8 mouse cellular contexts compared by ENCODE assay signal in the genomic region with DNA sequence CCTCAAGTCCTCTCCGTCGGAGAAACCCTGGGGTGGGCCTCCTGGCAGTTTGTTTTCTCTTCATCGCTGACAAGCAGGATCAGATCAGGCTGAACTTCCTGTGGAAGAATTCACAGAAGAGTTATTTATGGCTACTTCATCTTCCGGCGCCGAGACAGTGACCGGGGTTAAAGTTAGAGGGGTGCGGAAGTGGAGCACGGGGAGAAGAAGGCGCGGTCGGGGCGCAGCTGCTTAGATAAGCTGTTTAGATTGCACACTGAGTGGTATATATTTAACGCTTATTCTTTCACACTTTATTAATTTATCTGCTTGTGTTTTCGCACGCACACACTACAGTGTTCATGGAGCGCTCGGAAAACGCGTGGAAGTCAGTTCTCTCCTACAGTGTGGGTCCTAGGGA. TPM values are rescaled to one million over a fixed set of nuclear protein-coding genes. Genes with fewer than 3 reads are reported as not detected.
DNase-seq lines count a peak whose midpoint lies in the region; ATAC-seq lines count a peak whose summit lies in the region.

No protein-coding gene starts in this region.

- peak overlapping the region; percentile 59 for H3K27ac ChIP-seq in heart, embryonic 13.5 days (replicated peaks)
- no peak overlapping the region for H3K27ac ChIP-seq in hindbrain, embryonic 11.5 days (ENCODE audit: low read depth, low read length)

- H3K4me1 ChIP-seq in heart, embryonic 13.5 days, result peaks cover 23% of the 10 kb centered on the region
- no peaks in the 10 kb centered on the region for H3K4me1 ChIP-seq in hindbrain, embryonic 11.5 days (replicated peaks; ENCODE audit: control insufficient read depth, insufficient read depth, low read length)

- H3K4me2 ChIP-seq in heart, embryonic 13.5 days, result peak overlapping the region; percentile 59
- H3K4me2 ChIP-seq in hindbrain, embryonic 11.5 days (replicated peaks; ENCODE audit: low read depth, low read length), result no peak overlapping the region

- peak overlapping the region; percentile 17 for H3K4me3 ChIP-seq in heart, embryonic 13.5 days
- H3K4me3 ChIP-seq in hindbrain, embryonic 11.5 days (ENCODE audit: low read depth, low read length), result no peak overlapping the region

- DNase-seq in frontal cortex, postnatal 10 days (ENCODE audit: low spot score in 2 of 2), result peak; percentile 23 to 24
- DNase-seq in frontal cortex, postnatal 36 days (ENCODE audit: low spot score in 2 of 2), result no peak
- DNase-seq in T-cell, adult 2 months (ENCODE audit: low spot score), result peak; percentile 84
- DNase-seq in kidney, postnatal 25 days, result peak; percentile 71 to 85
- no peak for DNase-seq in c-Kit-positive CD71-positive TER-119-positive erythroid progenitor cells, embryonic 14.5 days (ENCODE audit: low spot score)
- no peak for DNase-seq in hindbrain, embryonic 11.5 days (ENCODE audit: low spot score)

- peak overlapping the region; percentile 61 for H3K9ac ChIP-seq in heart, embryonic 13.5 days
- no peak overlapping the region for H3K9ac ChIP-seq in hindbrain, embryonic 11.5 days (ENCODE audit: low read depth, low read length)

- ATAC-seq in heart, embryonic 13.5 days (ENCODE audit: extremely low read depth, insufficient number of reproducible peaks, low FRiP score, low TSS enrichment), result no peak
- peak; percentile 82 for ATAC-seq in monocyte, adult 5-6 weeks (replicated peaks; ENCODE audit: insufficient number of reproducible peaks, low FRiP score, low TSS enrichment, poor library complexity, severe bottlenecking)
- no peak for ATAC-seq in hindbrain, embryonic 11.5 days (ENCODE audit: low FRiP score)

- 31% methylated on average over 20 of the region's 20 CpGs for WGBS in heart, embryonic 13.5 days
- WGBS in hindbrain, embryonic 11.5 days, result 80% methylated on average over 20 of the region's 20 CpGs

- H3K9me3 ChIP-seq in heart, embryonic 13.5 days, result no peaks in the 10 kb centered on the region
- H3K9me3 ChIP-seq in hindbrain, embryonic 11.5 days (ENCODE audit: control insufficient read depth, low read length), result no peaks in the 10 kb centered on the region

- no peaks in the 10 kb centered on the region for H3K27me3 ChIP-seq in heart, embryonic 13.5 days (replicated peaks)
- H3K27me3 ChIP-seq in hindbrain, embryonic 11.5 days (ENCODE audit: control insufficient read depth, insufficient read depth, low read length), result no peaks in the 10 kb centered on the region

- no peaks in the 10 kb centered on the region for H3K36me3 ChIP-seq in heart, embryonic 13.5 days
- no peaks in the 10 kb centered on the region for H3K36me3 ChIP-seq in hindbrain, embryonic 11.5 days (ENCODE audit: control insufficient read depth, insufficient read depth, low read length)

RNA-seq across cellular contexts. Expression of a gene that starts 37.6 kb away (rescaled TPM):
- 10.5 and 11.2 TPM in 2 replicates for polyA plus RNA-seq in heart, embryonic 13.5 days (2015; fragmentation: Nextera tagmentation; extraction: Ambion mirVana)
- total RNA-seq in monocyte, adult 5-6 weeks (2017), result 73.0 to 105 TPM (median 76.8 TPM) in 3 replicates
- 16.7 and 17.1 TPM in 2 replicates for polyA plus RNA-seq in hindbrain, embryonic 11.5 days (2014; fragmentation: Nextera tagmentation; extraction: Ambion mirVana)

RNA-seq across cellular contexts. Expression of a gene that starts 56.1 kb away (rescaled TPM):
- polyA plus RNA-seq in heart, embryonic 13.5 days (2015; fragmentation: Nextera tagmentation; extraction: Ambion mirVana), result 41.5 and 42.4 TPM in 2 replicates
- 42.6 to 54.2 TPM (median 44.4 TPM) in 3 replicates for total RNA-seq in monocyte, adult 5-6 weeks (2017)
- polyA plus RNA-seq in hindbrain, embryonic 11.5 days (2014; fragmentation: Nextera tagmentation; extraction: Ambion mirVana), result 41.9 and 52.9 TPM in 2 replicates

Comparison
In these comparisons a context has a peak if more than half of its experiments do, and no peak if none do; other contexts are left out.
1. DNase-seq: peak in frontal cortex, postnatal 10 days (2 of 2), T-cell, adult 2 months (single experiment) and kidney, postnatal 25 days (2 of 2); none in frontal cortex, postnatal 36 days (0 of 2), c-Kit-positive CD71-positive TER-119-positive erythroid progenitor cells, embryonic 14.5 days (single experiment) and hindbrain, embryonic 11.5 days (single experiment).